In the genomic region with DNA sequence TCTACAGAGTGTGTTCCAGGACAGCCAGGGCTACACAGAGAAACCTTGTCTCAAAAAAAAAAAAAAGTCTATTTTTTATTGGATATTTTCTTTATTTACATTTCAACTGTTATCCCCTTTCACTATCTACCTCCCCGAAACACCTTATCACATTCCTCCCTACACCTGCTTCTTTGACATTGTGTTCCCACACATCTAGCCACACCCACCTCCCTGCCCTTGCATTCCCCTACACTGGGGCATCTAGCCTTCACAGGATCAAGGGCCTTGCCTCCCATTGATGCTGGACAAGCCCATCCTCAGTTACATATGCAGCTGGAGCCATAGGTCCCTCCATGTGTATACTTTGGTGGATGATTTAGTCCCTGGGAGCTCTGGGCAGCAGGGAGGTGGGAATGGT, we compare ENCODE assay signal across 28 mouse cellular contexts. TPM values are rescaled to one million over a fixed set of nuclear protein-coding genes. Genes with fewer than 3 reads are reported as not detected.
"Had no signal": no experiment of that assay in that cellular context is flagged by ENCODE, and none has a peak within 500 bp of the region (broad histone marks: within the 10 kb centered on the region; RNA-seq: fewer than 3 reads in every experiment).

No protein-coding gene starts in this region.

- H3K27me3 ChIP-seq: heart, embryonic 13.5 days; heart, embryonic 15.5 days; hindbrain, embryonic 13.5 days; hindbrain, embryonic 15.5 days; kidney, embryonic 15.5 days; limb, embryonic 13.5 days; limb, embryonic 15.5 days; liver, embryonic 12.5 days had no signal

- DNase-seq: gastrocnemius, postnatal 14 days; gastrocnemius, postnatal 36 days; heart, adult 11 months; heart, adult 2 months; heart, postnatal 14 days; heart, postnatal 36 days; kidney, adult 11 months; kidney, adult 2 months; kidney, adult 9 months; kidney, postnatal 14 days; kidney, postnatal 36 days; layer of hippocampus, adult 9-11 months; layer of hippocampus, postnatal 36 days; left cerebral cortex, postnatal 4 days had no signal

- H3K4me2 ChIP-seq: heart, embryonic 11.5 days; heart, embryonic 13.5 days; heart, embryonic 15.5 days; hindbrain, embryonic 13.5 days; hindbrain, embryonic 15.5 days; kidney, embryonic 15.5 days; limb, embryonic 13.5 days; limb, embryonic 15.5 days; liver, embryonic 12.5 days had no signal

- ATAC-seq: hindbrain, postnatal 0 days had no signal

- H3K36me3 ChIP-seq: heart, embryonic 13.5 days; heart, embryonic 15.5 days; hindbrain, embryonic 13.5 days; hindbrain, embryonic 15.5 days; kidney, embryonic 15.5 days; limb, embryonic 13.5 days; limb, embryonic 15.5 days; liver, embryonic 12.5 days had no signal

- H3K9ac ChIP-seq: heart, embryonic 13.5 days; heart, embryonic 15.5 days; hindbrain, embryonic 13.5 days; hindbrain, embryonic 15.5 days; kidney, embryonic 15.5 days; limb, embryonic 13.5 days; limb, embryonic 15.5 days; liver, embryonic 12.5 days had no signal

- H3K4me1 ChIP-seq: heart, embryonic 13.5 days; heart, embryonic 15.5 days; hindbrain, embryonic 13.5 days; hindbrain, embryonic 15.5 days; kidney, embryonic 15.5 days; limb, embryonic 13.5 days; limb, embryonic 15.5 days; liver, embryonic 12.5 days had no signal

- H3K4me3 ChIP-seq: heart, adult 2 months; heart, embryonic 13.5 days; heart, embryonic 15.5 days; hindbrain, embryonic 13.5 days; hindbrain, embryonic 15.5 days; kidney, embryonic 15.5 days; limb, embryonic 13.5 days; limb, embryonic 15.5 days; liver, embryonic 12.5 days had no signal

- H3K27ac ChIP-seq: heart, adult 2 months; heart, embryonic 13.5 days; heart, embryonic 15.5 days; hindbrain, embryonic 13.5 days; hindbrain, embryonic 15.5 days; hindbrain, postnatal 0 days; kidney, embryonic 15.5 days; kidney, postnatal 0 days; limb, embryonic 13.5 days; limb, embryonic 15.5 days; liver, embryonic 12.5 days had no signal

- H3K9me3 ChIP-seq: heart, embryonic 15.5 days; hindbrain, embryonic 13.5 days; hindbrain, embryonic 15.5 days; kidney, embryonic 15.5 days; limb, embryonic 15.5 days; liver, embryonic 12.5 days had no signal

RNA-seq across cellular contexts. Expression of a gene that starts 31.5 kb away (rescaled TPM):
- polyA plus RNA-seq: gonadal fat pad, adult 2 months; heart, adult 2 months; heart, embryonic 11.5 days; heart, embryonic 13.5 days; heart, embryonic 15.5 days; heart, postnatal 0 days; hindbrain, embryonic 11.5 days; hindbrain, embryonic 13.5 days; hindbrain, postnatal 0 days; kidney, adult 2 months; kidney, postnatal 0 days; limb, embryonic 13.5 days; limb, embryonic 15.5 days; liver, embryonic 12.5 days had no signal
